10 mouse cellular contexts compared by ENCODE assay signal in the genomic region with DNA sequence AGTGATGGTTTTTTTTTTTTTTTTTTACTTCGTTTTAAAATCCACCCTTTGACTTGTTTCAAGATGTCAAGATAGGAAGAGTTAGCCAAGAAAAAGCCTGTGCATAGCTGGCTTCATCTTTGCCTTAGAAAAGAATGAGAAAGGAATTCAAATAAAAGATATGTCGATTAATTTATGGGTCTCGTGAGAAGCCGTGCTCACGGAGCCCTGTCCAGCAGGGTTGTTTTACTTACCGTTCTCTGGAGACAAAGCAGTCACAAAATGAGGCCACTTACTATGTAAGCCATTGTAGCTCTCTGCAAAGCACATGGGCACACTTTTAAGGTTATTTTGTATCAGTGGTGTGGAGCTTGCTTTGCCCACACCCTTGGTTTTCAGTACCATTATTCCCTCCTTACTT.
DNase-seq lines count a peak whose midpoint lies in the region; ATAC-seq lines count a peak whose summit lies in the region.
"Had no signal": no experiment of that assay in that cellular context is flagged by ENCODE, and none has a peak within 500 bp of the region (broad histone marks: within the 10 kb centered on the region; RNA-seq: fewer than 3 reads in every experiment).

No protein-coding gene starts in this region.

- DNase-seq in kidney, postnatal 25 days: no peak
- DNase-seq in B cell, adult 2 months: no peak
- DNase-seq in adrenal gland, postnatal 25 days: no peak
- DNase-seq: adrenal gland, adult 8-10 months had no signal

- no peak overlapping the region for H3K9ac ChIP-seq in kidney, embryonic 15.5 days
- H3K9ac ChIP-seq in forebrain, embryonic 12.5 days: no peak overlapping the region
- H3K9ac ChIP-seq in hindbrain, embryonic 12.5 days: no peak overlapping the region
- H3K9ac ChIP-seq in midbrain, embryonic 16.5 days (ENCODE audit: low read depth, low read length): peak overlapping the region; percentile 25; the same call in 1 of the 2 replicates
- H3K9ac ChIP-seq: heart, embryonic 12.5 days had no signal

- no peak overlapping the region for H3K4me3 ChIP-seq in kidney, embryonic 15.5 days (replicated peaks)
- no peak overlapping the region for H3K4me3 ChIP-seq in forebrain, embryonic 12.5 days (replicated peaks)
- no peak overlapping the region for H3K4me3 ChIP-seq in hindbrain, embryonic 12.5 days
- no peak overlapping the region for H3K4me3 ChIP-seq in midbrain, embryonic 16.5 days (ENCODE audit: low read depth, low read length)
- H3K4me3 ChIP-seq: heart, embryonic 12.5 days had no signal

- 26% methylated on average over 6 of the region's 6 CpGs for WGBS in kidney, embryonic 15.5 days
- 40% methylated on average over 6 of the region's 6 CpGs for WGBS in forebrain, embryonic 12.5 days
- WGBS in hindbrain, embryonic 12.5 days: 61% methylated on average over 6 of the region's 6 CpGs
- 32% methylated on average over 6 of the region's 6 CpGs for WGBS in midbrain, embryonic 16.5 days

- H3K27ac ChIP-seq in kidney, embryonic 15.5 days: peak overlapping the region; percentile 45
- H3K27ac ChIP-seq in forebrain, embryonic 12.5 days: peak overlapping the region; percentile 68
- peak overlapping the region; percentile 48 for H3K27ac ChIP-seq in hindbrain, embryonic 12.5 days
- H3K27ac ChIP-seq in midbrain, embryonic 16.5 days (ENCODE audit: low read length): peak overlapping the region; percentile 64

- peaks cover 62% of the 10 kb centered on the region for H3K4me1 ChIP-seq in kidney, embryonic 15.5 days
- H3K4me1 ChIP-seq in forebrain, embryonic 12.5 days: peaks cover 52% of the 10 kb centered on the region
- peaks cover 25% of the 10 kb centered on the region for H3K4me1 ChIP-seq in hindbrain, embryonic 12.5 days
- peaks cover 43% of the 10 kb centered on the region for H3K4me1 ChIP-seq in midbrain, embryonic 16.5 days (ENCODE audit: control insufficient read depth, insufficient read depth, low read length)

- no peak for ATAC-seq in kidney, embryonic 15.5 days (replicated peaks; ENCODE audit: low FRiP score)
- no peak for ATAC-seq in forebrain, embryonic 12.5 days (ENCODE audit: low FRiP score)
- no peak for ATAC-seq in hindbrain, embryonic 12.5 days (ENCODE audit: low FRiP score)
- ATAC-seq in midbrain, embryonic 16.5 days: no peak

- H3K9me3 ChIP-seq in kidney, embryonic 15.5 days (replicated peaks): no peaks in the 10 kb centered on the region
- no peaks in the 10 kb centered on the region for H3K9me3 ChIP-seq in forebrain, embryonic 12.5 days
- no peaks in the 10 kb centered on the region for H3K9me3 ChIP-seq in hindbrain, embryonic 12.5 days (replicated peaks)
- no peaks in the 10 kb centered on the region for H3K9me3 ChIP-seq in midbrain, embryonic 16.5 days (replicated peaks; ENCODE audit: control insufficient read depth, low read length, poor library complexity, severe bottlenecking)
- H3K9me3 ChIP-seq: heart, embryonic 12.5 days had no signal

- H3K36me3 ChIP-seq in kidney, embryonic 15.5 days: no peaks in the 10 kb centered on the region
- no peaks in the 10 kb centered on the region for H3K36me3 ChIP-seq in forebrain, embryonic 12.5 days (replicated peaks)
- no peaks in the 10 kb centered on the region for H3K36me3 ChIP-seq in hindbrain, embryonic 12.5 days
- no peaks in the 10 kb centered on the region for H3K36me3 ChIP-seq in midbrain, embryonic 16.5 days (ENCODE audit: control insufficient read depth, insufficient read depth, low read length)
- H3K36me3 ChIP-seq: G1E; heart, embryonic 12.5 days had no signal

- no peaks in the 10 kb centered on the region for H3K27me3 ChIP-seq in kidney, embryonic 15.5 days
- H3K27me3 ChIP-seq in forebrain, embryonic 12.5 days: no peaks in the 10 kb centered on the region
- H3K27me3 ChIP-seq in hindbrain, embryonic 12.5 days: no peaks in the 10 kb centered on the region
- no peaks in the 10 kb centered on the region for H3K27me3 ChIP-seq in midbrain, embryonic 16.5 days (ENCODE audit: control insufficient read depth, insufficient read depth, low read depth, low read length)
- H3K27me3 ChIP-seq: heart, embryonic 12.5 days had no signal

- no peak overlapping the region for H3K4me2 ChIP-seq in kidney, embryonic 15.5 days
- H3K4me2 ChIP-seq in forebrain, embryonic 12.5 days: no peak overlapping the region
- no peak overlapping the region for H3K4me2 ChIP-seq in hindbrain, embryonic 12.5 days (replicated peaks)
- no peak overlapping the region for H3K4me2 ChIP-seq in midbrain, embryonic 16.5 days (ENCODE audit: low read length)
